Mouse (Mus musculus) megakaryocyte-erythroid progenitor cell, adult 5-6 weeks (primary cell): Measurements from ENCODE around the gene Il1b. TPM values are rescaled to one million over a fixed set of nuclear protein-coding genes. Genes with fewer than 3 reads are reported as not detected.

Experiments used
- ATAC-seq: replicated peaks from 2 replicates; pipeline ENCODE4 v1.8.0; 2016; ENCODE audit warnings: mild to moderate bottlenecking, inconsistent platforms; ENCODE audit not compliant: severe bottlenecking, poor library complexity, low FRiP score, low TSS enrichment
- total RNA-seq, 2 experiments: library from RNA; stranded (forward) in 1 of 2; stranded (reverse) in 1 of 2; fragments of 200-1000, 215-1000 nt in 1 of 2; fragments of >200 nt in 1 of 2; fragmentation: Nextera tagmentation in 1 of 2; gene quantifications; 2 replicates each; pipeline ENCODE4 v1.2.3; 2014 to 2017

Gene Il1b
- total RNA-seq (2014; fragmentation: Nextera tagmentation) (not detected in 2 replicates), total RNA-seq (2017) (0.56 and 4.3 TPM in 2 replicates)

- ATAC-seq: no peak
Observed at GRCm38 (mm10) chr2:129371039-129371438, at the start of gene Il1b. Gene Il1b (minus strand): TSS chr2:129371139.

- ATAC-seq: no peak
Observed at GRCm38 (mm10) chr2:129419361-129419880, 48.5 kb upstream of the Il1b start.

- ATAC-seq: no peak
Observed at GRCm38 (mm10) chr2:129414593-129414992, 43.7 kb upstream of the Il1b start.

GRCm38 (mm10) chr2:129413488-129413887, 42.5 kb upstream of the Il1b start:
- peak; percentile 37; the same call in 1 of the 2 replicates for ATAC-seq

- ATAC-seq: no peak
Observed at GRCm38 (mm10) chr2:129411651-129412050, 40.7 kb upstream of the Il1b start.

- no peak for ATAC-seq
Observed at GRCm38 (mm10) chr2:129410344-129410743, 39.4 kb upstream of the Il1b start.

GRCm38 (mm10) chr2:129408476-129408875, 37.5 kb upstream of the Il1b start:
- peak; percentile 96 for ATAC-seq

GRCm38 (mm10) chr2:129407596-129407995, 36.7 kb upstream of the Il1b start:
- ATAC-seq: no peak

GRCm38 (mm10) chr2:129406508-129406907, 35.6 kb upstream of the Il1b start:
- ATAC-seq: no peak

GRCm38 (mm10) chr2:129403786-129404185, 32.8 kb upstream of the Il1b start:
- no peak for ATAC-seq

GRCm38 (mm10) chr2:129402330-129402729, 31.4 kb upstream of the Il1b start:
- peak; percentile 69 for ATAC-seq

GRCm38 (mm10) chr2:129401803-129402202, 30.9 kb upstream of the Il1b start:
- no peak for ATAC-seq

- ATAC-seq: no peak
Observed at GRCm38 (mm10) chr2:129398176-129398575, 27.2 kb upstream of the Il1b start.

GRCm38 (mm10) chr2:129393524-129393923, 22.6 kb upstream of the Il1b start:
- peak; percentile 85 for ATAC-seq

- ATAC-seq: no peak
Observed at GRCm38 (mm10) chr2:129390161-129390560, 19.2 kb upstream of the Il1b start.

GRCm38 (mm10) chr2:129389323-129389722, 18.4 kb upstream of the Il1b start:
- ATAC-seq: no peak

- no peak for ATAC-seq
Observed at GRCm38 (mm10) chr2:129385331-129385730, 14.4 kb upstream of the Il1b start.

- ATAC-seq: no peak
Observed at GRCm38 (mm10) chr2:129384272-129384660, 13.3 kb upstream of the Il1b start.

- ATAC-seq: peak; percentile 66; the same call in 1 of the 2 replicates
Observed at GRCm38 (mm10) chr2:129383512-129384271, 12.8 kb upstream of the Il1b start.

GRCm38 (mm10) chr2:129380746-129381474, 10.0 kb upstream of the Il1b start:
- ATAC-seq: no peak
